Mouse (Mus musculus): ENCODE data around the gene Prc1.

Gene Prc1

GRCm38 (mm10) chr7:80294062-80294763 lies at the start of gene Prc1:
Gene Prc1 (plus strand): TSS chr7:80294450.
- peak; percentile 96 for DNase-seq (ENCODE audit: low spot score)

- no peak for DNase-seq (ENCODE audit: low spot score)
These were observed 49.4 kb upstream of the Prc1 start for GRCm38 (mm10) chr7:80244851-80245250.

GRCm38 (mm10) chr7:80246148-80246721 lies 48.0 kb upstream of the Prc1 start, which contains the start of gene Ttll13:
Gene Ttll13 (plus strand): TSS chr7:80246376.
- peak; percentile 92 for DNase-seq (ENCODE audit: low spot score)

GRCm38 (mm10) chr7:80246859-80247258 lies 47.4 kb upstream of the Prc1 start:
- DNase-seq (ENCODE audit: low spot score), result no peak

- no peak for DNase-seq (ENCODE audit: low spot score)
These were observed 41.8 kb upstream of the Prc1 start for GRCm38 (mm10) chr7:80252437-80252836.

- DNase-seq (ENCODE audit: low spot score), result no peak
These were observed 41.4 kb upstream of the Prc1 start for GRCm38 (mm10) chr7:80252886-80253285.

DNA sequence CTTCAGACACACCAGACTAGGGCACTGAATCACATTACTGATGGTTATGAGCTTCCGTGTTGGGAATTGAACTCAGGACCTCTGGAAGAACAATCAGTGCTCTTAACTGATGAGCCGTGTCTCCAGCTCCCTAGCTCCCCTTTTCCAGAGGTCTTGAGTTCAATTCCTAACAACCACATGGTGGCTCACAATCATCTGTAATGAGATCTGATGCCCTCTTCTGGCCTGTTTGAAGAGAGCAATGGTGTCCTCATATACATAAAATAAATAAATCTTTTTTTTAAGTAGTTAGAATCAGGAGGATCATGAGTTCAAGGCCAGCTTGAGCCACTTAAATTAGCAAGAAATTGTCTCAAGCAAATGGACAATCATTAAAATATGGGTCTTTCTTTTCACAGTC lies 38.3 kb upstream of the Prc1 start:
- DNase-seq (ENCODE audit: low spot score), result peak; percentile 14

- no peak for DNase-seq (ENCODE audit: low spot score)
These were observed 36.5 kb upstream of the Prc1 start for GRCm38 (mm10) chr7:80257706-80258105.

DNA sequence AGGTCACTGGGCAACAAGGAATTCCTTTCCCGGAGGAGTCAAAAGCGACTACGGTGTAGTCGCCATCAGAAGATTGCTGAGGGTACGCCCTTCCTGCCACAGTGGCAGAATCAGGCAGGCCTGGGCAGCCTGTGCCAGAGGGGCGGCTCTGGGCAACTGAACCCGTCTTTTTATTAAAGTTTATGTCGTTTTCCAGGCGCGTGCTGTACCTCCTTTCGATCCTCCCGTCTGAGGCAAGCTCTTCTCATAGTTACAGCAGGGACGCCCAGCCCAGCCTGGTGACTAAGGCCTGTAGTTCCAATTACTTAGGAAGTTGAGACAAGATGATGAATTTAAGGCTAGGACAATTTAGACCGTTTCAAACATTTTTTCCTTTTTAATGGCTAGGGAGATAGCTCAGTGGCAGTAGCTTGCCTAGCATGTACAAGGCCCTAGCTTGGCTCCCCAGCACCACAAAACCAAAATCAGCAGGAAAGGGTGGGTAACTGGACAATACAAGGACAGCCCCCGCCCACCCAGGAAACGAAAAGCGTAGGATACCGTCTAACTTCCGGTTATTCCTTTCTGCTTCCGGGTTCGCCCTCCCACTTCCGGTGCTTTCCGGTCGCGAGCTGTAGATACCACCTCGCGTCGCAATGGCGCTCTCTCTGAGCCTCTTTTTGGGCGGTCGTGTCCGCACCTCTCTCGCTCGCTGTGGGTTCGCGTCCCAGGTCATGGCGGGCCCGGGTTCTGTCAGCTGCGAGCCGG lies 33.5 kb upstream of the Prc1 start, which contains the start of gene Ngrn:
Ngrn (plus strand) TSS at position 591 of the 747 bp plus-strand sequence.
- DNase-seq (ENCODE audit: low spot score), result peak; percentile 88

DNA sequence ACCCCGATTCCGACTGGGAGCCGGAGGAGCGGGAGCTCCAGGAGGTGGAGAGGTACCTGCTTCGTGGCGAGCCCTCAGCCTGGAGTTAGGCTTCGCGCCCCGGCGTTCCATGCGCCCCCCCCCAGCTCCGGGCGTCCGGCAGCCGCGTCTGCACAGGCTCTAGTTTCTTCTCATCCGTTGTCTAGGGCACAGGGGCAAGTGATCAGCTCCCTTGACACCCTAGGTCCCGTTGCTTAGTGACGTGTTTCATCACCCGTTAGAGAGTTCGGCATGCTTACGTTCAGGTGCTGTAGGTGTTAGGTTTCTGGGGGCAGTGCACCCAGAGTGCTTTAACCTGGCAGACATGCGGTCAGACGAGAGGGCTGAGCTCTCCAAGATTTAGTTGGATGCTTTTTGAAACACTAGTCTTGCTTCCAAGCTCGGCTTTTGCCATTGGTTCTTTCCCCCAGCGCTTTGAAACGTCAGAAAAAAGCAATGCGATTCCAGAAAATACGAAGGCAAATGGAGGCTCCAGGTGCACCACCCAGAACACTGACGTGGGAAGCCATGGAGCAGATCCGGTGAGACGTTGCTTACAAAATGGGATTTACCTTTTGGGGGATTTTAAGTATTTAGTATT lies 32.8 kb upstream of the Prc1 start:
- peak; percentile 22 for DNase-seq (ENCODE audit: low spot score)

DNA sequence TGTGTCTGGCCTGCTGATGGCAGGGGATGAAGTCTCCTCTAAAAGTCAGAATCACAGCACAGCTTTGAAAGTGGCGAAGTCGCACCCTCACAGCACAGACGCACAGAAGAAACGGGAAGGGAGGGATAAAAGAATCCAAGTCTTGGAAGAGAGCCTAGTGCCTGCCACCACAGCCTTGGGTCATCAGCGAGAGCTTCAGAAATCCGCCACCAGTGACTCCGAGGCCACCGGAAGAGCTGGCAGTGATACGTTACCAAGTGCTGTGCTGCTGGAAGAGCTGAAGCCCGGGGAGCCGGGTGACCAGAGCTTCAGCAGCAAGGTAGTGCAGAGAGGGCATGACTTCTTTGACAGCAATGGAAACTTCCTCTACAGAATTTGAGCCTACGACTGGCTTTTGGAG lies 29.6 kb upstream of the Prc1 start:
- DNase-seq (ENCODE audit: low spot score), result no peak

DNA sequence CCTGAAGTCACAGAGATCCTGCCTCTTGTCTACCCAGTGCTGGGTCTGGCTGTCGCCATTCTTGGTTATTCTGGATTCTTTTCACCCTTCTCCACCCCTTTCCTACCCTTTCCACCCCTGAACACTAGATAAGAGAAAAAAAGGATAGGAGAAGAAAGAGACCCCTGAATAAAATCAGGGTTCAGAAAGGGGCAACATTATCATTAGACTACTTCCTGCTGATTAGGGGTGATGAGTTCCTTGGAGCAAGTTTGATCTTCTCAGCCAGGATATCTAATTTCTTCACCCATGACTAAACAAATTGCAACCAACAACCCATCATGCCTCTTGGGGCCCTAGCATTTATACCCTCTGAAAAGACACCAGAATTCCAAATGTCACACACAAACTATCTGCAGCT lies 26.5 kb upstream of the Prc1 start:
- DNase-seq (ENCODE audit: low spot score), result no peak

GRCm38 (mm10) chr7:80268897-80269750 lies 25.1 kb upstream of the Prc1 start, which contains the start of gene Vps33b:
Gene Vps33b (plus strand): TSS chr7:80269649.
- DNase-seq (ENCODE audit: low spot score), result peak; percentile 91

DNA sequence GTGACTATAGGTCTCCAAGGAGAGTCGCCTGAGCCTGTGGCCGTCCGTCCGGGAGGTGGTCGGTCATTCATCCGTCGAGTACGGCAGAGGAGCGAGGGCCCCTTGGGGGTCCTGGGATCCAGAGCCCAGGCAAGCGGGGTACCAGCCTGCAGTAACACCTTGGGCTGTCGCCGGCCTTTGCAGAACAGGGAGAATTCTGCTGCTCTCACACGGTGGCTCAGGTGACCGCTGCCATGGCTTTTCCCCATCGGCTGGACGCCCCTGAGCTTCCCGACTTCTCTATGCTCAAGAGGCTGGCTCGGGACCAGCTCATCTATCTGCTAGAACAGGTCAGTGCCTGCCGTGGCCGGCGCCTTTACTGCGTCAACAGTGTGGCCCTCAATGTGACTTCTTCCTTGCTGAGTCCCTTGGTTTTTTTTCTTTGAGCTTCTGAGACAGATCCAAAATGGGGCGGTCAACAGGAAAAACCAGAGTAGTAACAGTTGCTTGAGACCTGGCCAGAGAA lies 24.4 kb upstream of the Prc1 start:
- peak; percentile 55 for DNase-seq (ENCODE audit: low spot score)

- no peak for DNase-seq (ENCODE audit: low spot score)
These were observed 20.8 kb upstream of the Prc1 start for GRCm38 (mm10) chr7:80273456-80273855.

DNA sequence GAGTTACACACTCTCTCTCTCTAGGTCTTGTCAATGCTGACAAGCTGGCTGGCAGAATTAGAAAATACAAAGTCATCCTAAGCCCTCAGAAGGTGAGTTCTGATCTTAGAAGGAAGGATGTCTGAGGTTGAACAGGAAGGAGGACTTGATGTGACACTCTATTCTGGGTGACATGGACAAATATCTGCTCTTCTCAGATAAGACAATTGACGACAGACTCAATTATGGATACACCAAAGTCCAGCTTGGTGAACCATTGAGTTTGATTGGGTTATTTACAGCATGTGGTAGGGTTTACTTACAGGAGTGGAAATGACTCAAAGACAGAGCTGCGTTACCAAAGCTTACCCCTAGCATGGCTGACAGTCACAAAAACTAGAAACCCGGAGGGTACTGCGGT lies 17.9 kb upstream of the Prc1 start:
- no peak for DNase-seq (ENCODE audit: low spot score)

GRCm38 (mm10) chr7:80280032-80280431 lies 14.2 kb upstream of the Prc1 start:
- no peak for DNase-seq (ENCODE audit: low spot score)

GRCm38 (mm10) chr7:80280998-80281397 lies 13.3 kb upstream of the Prc1 start:
- no peak for DNase-seq (ENCODE audit: low spot score)

DNA sequence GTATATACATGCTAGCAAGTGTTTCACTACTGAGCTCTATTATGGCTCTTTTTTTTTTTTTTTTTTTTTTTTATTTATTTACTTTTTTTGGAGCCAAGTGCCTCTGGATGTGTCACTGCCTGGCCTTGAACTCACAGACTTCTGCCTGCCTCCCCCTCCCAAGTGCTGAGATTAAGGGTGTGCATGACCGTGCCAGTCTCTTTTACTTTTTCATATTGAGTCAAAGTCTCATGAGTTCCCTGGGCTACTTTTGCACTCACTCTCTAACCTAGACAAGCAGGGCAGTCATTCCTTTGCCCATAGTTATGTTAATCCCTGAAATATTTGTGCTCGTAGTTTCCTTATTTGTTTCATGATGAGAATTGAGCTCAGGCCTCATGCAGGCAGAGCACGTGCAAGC lies 12.6 kb upstream of the Prc1 start:
- no peak for DNase-seq (ENCODE audit: low spot score)

DNA sequence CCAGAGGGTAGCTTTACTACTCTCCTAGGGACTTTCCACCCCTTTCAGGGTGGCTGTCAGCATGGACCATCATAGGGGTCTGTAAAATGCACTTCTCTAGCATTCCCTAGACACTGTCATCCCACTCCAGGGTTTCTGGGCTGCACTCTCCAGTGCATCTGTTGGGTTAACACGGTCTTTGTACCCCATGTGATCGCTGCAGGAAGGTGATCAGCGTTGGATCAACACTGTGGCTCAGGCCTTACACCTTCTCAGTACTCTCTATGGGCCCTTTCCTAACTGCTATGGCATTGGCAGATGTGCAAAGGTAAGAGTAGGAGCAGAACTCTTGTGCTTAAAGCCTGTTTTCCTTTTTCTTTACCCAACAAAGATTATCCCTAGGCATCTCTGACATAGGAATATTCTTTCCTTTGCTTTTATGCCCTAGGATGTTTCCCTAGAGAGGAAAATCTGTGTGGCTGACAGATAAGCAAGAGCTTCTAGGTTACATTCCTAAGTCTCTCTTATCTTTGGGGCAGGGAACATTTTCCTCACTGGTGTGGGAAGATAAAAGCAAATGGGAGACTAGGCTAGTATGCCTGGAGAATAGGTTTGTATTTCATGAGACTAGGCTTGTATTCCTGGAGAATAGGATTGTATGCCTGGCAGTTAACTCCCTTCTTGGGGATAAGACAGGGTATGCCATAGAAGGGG lies 10.9 kb upstream of the Prc1 start:
- DNase-seq (ENCODE audit: low spot score), result no peak

GRCm38 (mm10) chr7:80284391-80284790 lies 9.9 kb upstream of the Prc1 start:
- DNase-seq (ENCODE audit: low spot score), result no peak
